Mouse (Mus musculus): Measurements from ENCODE around the gene Il20rb. TPM values are rescaled to one million over a fixed set of nuclear protein-coding genes. Genes with fewer than 3 reads are reported as not detected.

The Il20rb gene
- total and polyA plus RNA-seq, 3 experiments, result 0.86 to 2.0 (median 1.6) TPM

GRCm38 (mm10) chr9:100463771-100464170 lies 22.8 kb downstream of the Il20rb start:
- Histone ChIP-seq H3K27me3 (ENCODE audit: control insufficient read depth, insufficient read depth, low read length) (no peaks in the 10 kb centered on the region), H3K79me2 (replicated peaks; ENCODE audit: control insufficient read depth, insufficient read depth, low read length) (no peaks in the 10 kb centered on the region), H3K27ac (peak overlapping the region; percentile 23; the same call in 1 of the 2 replicates), H3K4me3 (no peak overlapping the region), H3K4me1 (ENCODE audit: control insufficient read depth, insufficient read depth, low read length) (peaks cover 29% of the 10 kb centered on the region), H3K36me3 (ENCODE audit: control insufficient read depth, insufficient read depth, low read length) (peaks cover 3% of the 10 kb centered on the region; the same call in 1 of the 2 replicates), H3K9ac (ENCODE audit: low read depth, low read length) (no peak overlapping the region)
- intact Hi-C loops (cut with DNase I), result loop anchor here (2.0 kb wide), 1 partner anchor 43 kb away; no protein-coding TSS in a partner anchor
- no peak for DNase-seq
- no peak for TF ChIP-seq EP300 (IDR thresholded peaks at IDR 0.05; ENCODE audit: insufficient read depth, low read depth, low read length)
- TF ChIP-seq POLR2A (IDR thresholded peaks at IDR 0.05; ENCODE audit: insufficient read depth, low read depth, low read length), result no peak
- TF ChIP-seq CTCF (IDR thresholded peaks at IDR 0.05), result no peak
- WGBS, result 54% methylated on average over 2 of the region's 2 CpGs

GRCm38 (mm10) chr9:100462098-100462497 lies 24.5 kb downstream of the Il20rb start:
- Histone ChIP-seq H3K27ac (peak overlapping the region; percentile 83), H3K9ac (ENCODE audit: low read depth, low read length) (no peak overlapping the region), H3K36me3 (ENCODE audit: control insufficient read depth, insufficient read depth, low read length) (no peaks in the 10 kb centered on the region), H3K4me3 (no peak overlapping the region), H3K79me2 (replicated peaks; ENCODE audit: control insufficient read depth, insufficient read depth, low read length) (no peaks in the 10 kb centered on the region), H3K4me1 (ENCODE audit: control insufficient read depth, insufficient read depth, low read length) (peaks cover 22% of the 10 kb centered on the region), H3K27me3 (ENCODE audit: control insufficient read depth, insufficient read depth, low read length) (no peaks in the 10 kb centered on the region)
- intact Hi-C loops (cut with DNase I), result loop anchor here (2.0 kb wide), 1 partner anchor 45 kb away; no protein-coding TSS in a partner anchor
- DNase-seq, result peak in 1 of 2 experiments; percentile 49
- TF ChIP-seq EP300 (IDR thresholded peaks at IDR 0.05; ENCODE audit: insufficient read depth, low read depth, low read length) (no peak), CTCF (IDR thresholded peaks at IDR 0.05) (no peak), POLR2A (IDR thresholded peaks at IDR 0.05; ENCODE audit: insufficient read depth, low read depth, low read length) (no peak)
- 48% methylated on average over 4 of the region's 4 CpGs for WGBS

GRCm38 (mm10) chr9:100461671-100462070 lies 24.9 kb downstream of the Il20rb start:
- H3K9ac ChIP-seq (ENCODE audit: low read depth, low read length), result no peak overlapping the region
- peaks cover 18% of the 10 kb centered on the region for H3K4me1 ChIP-seq (ENCODE audit: control insufficient read depth, insufficient read depth, low read length)

GRCm38 (mm10) chr9:100460203-100460602 lies 26.4 kb downstream of the Il20rb start:
- TF ChIP-seq EP300 (IDR thresholded peaks at IDR 0.05; ENCODE audit: insufficient read depth, low read depth, low read length) (no peak), CTCF (IDR thresholded peaks at IDR 0.05) (no peak), POLR2A (IDR thresholded peaks at IDR 0.05; ENCODE audit: insufficient read depth, low read depth, low read length) (no peak)
- Histone ChIP-seq H3K4me3 (no peak overlapping the region), H3K4me1 (ENCODE audit: control insufficient read depth, insufficient read depth, low read length) (peaks cover 16% of the 10 kb centered on the region), H3K27ac (no peak overlapping the region), H3K79me2 (replicated peaks; ENCODE audit: control insufficient read depth, insufficient read depth, low read length) (no peaks in the 10 kb centered on the region), H3K27me3 (ENCODE audit: control insufficient read depth, insufficient read depth, low read length) (no peaks in the 10 kb centered on the region), H3K36me3 (ENCODE audit: control insufficient read depth, insufficient read depth, low read length) (no peaks in the 10 kb centered on the region), H3K9ac (ENCODE audit: low read depth, low read length) (no peak overlapping the region)
- intact Hi-C loops (cut with DNase I), result no loop called here
- DNase-seq, result peak in 1 of 2 experiments; percentile 14
- 94% methylated on average over 9 of the region's 9 CpGs for WGBS

More at GRCm38 (mm10) chr9:100461671-100462070, 24.9 kb downstream of the Il20rb start:
- peak; percentile 72 to 77 for DNase-seq
- Histone ChIP-seq H3K4me3 (no peak overlapping the region), H3K36me3 (ENCODE audit: control insufficient read depth, insufficient read depth, low read length) (no peaks in the 10 kb centered on the region), H3K79me2 (replicated peaks; ENCODE audit: control insufficient read depth, insufficient read depth, low read length) (no peaks in the 10 kb centered on the region), H3K27me3 (ENCODE audit: control insufficient read depth, insufficient read depth, low read length) (no peaks in the 10 kb centered on the region), H3K27ac (peak overlapping the region; percentile 83)
- intact Hi-C loops (cut with DNase I), result loop anchor here (2.0 kb wide), 1 partner anchor 45 kb away; no protein-coding TSS in a partner anchor
- TF ChIP-seq EP300 (IDR thresholded peaks at IDR 0.05; ENCODE audit: insufficient read depth, low read depth, low read length) (peak; percentile 47; the same call in 1 of the 2 replicates), CTCF (IDR thresholded peaks at IDR 0.05) (no peak)
- WGBS, result 21% methylated on average over 9 of the region's 9 CpGs

- intact Hi-C loops (cut with DNase I), result no loop called here
- 67% methylated on average over 17 of the region's 17 CpGs for WGBS
- Histone ChIP-seq H3K4me3 (no peak overlapping the region), H3K4me1 (ENCODE audit: control insufficient read depth, insufficient read depth, low read length) (peaks cover 16% of the 10 kb centered on the region), H3K9ac (ENCODE audit: low read depth, low read length) (no peak overlapping the region), H3K27ac (no peak overlapping the region), H3K36me3 (ENCODE audit: control insufficient read depth, insufficient read depth, low read length) (no peaks in the 10 kb centered on the region), H3K27me3 (ENCODE audit: control insufficient read depth, insufficient read depth, low read length) (no peaks in the 10 kb centered on the region), H3K79me2 (replicated peaks; ENCODE audit: control insufficient read depth, insufficient read depth, low read length) (no peaks in the 10 kb centered on the region)
- no peak for TF ChIP-seq EP300 (IDR thresholded peaks at IDR 0.05; ENCODE audit: insufficient read depth, low read depth, low read length)
- no peak for TF ChIP-seq CTCF (IDR thresholded peaks at IDR 0.05)
- TF ChIP-seq POLR2A (IDR thresholded peaks at IDR 0.05; ENCODE audit: insufficient read depth, low read depth, low read length), result no peak
- no peak for DNase-seq
These were observed 28.5 kb downstream of the Il20rb start for GRCm38 (mm10) chr9:100457971-100458681.

GRCm38 (mm10) chr9:100454664-100454993 lies 32.0 kb downstream of the Il20rb start:
- no peak for TF ChIP-seq CTCF (IDR thresholded peaks at IDR 0.05)
- no peak for TF ChIP-seq POLR2A (IDR thresholded peaks at IDR 0.05; ENCODE audit: insufficient read depth, low read depth, low read length)
- TF ChIP-seq EP300 (IDR thresholded peaks at IDR 0.05; ENCODE audit: insufficient read depth, low read depth, low read length), result no peak
- H3K27ac ChIP-seq, result peak overlapping the region; percentile 71
- DNase-seq, result no peak

More at GRCm38 (mm10) chr9:100454664-100454993, 32.0 kb downstream of the Il20rb start:
- H3K36me3 ChIP-seq (ENCODE audit: control insufficient read depth, insufficient read depth, low read length), result no peaks in the 10 kb centered on the region
- no peaks in the 10 kb centered on the region for H3K27me3 ChIP-seq (ENCODE audit: control insufficient read depth, insufficient read depth, low read length)
- H3K9ac ChIP-seq (ENCODE audit: low read depth, low read length), result peak overlapping the region; percentile 45
- peak overlapping the region; percentile 61 for H3K4me3 ChIP-seq
- no peaks in the 10 kb centered on the region for H3K79me2 ChIP-seq (replicated peaks; ENCODE audit: control insufficient read depth, insufficient read depth, low read length)
- intact Hi-C loops (cut with DNase I), result loop anchor here (2.0 kb wide), 6 partner anchors 38 to 462 kb away; no protein-coding TSS in a partner anchor
- 8% methylated on average over 9 of the region's 9 CpGs for WGBS
- H3K4me1 ChIP-seq (ENCODE audit: control insufficient read depth, insufficient read depth, low read length), result peaks cover 2% of the 10 kb centered on the region; the same call in 1 of the 2 replicates

All from heart, adult 2 months (tissue).